Mouse (Mus musculus): Measurements from ENCODE around the gene Stx12.

Gene Stx12

DNA sequence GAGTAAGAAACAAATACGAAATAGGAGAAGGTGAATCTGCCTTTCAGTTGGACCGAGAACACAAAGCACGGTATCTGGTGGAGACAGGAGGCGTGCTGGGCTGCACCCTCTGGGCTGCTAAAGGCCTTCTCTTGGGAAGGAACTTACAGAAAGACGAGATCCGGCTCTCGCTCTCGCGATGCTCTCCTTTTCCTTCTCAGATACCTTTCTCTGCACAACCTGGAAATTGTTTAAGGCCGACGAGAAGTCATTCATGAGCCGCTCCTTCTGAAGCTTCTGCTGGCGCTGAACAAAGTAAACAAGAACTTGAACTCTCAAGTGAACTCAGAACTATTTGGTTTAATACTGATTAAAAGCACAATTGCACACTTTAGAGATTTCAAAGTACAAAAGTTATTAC, 21.3 kb downstream of the Stx12 start:
- DNase-seq, result no peak

DNA sequence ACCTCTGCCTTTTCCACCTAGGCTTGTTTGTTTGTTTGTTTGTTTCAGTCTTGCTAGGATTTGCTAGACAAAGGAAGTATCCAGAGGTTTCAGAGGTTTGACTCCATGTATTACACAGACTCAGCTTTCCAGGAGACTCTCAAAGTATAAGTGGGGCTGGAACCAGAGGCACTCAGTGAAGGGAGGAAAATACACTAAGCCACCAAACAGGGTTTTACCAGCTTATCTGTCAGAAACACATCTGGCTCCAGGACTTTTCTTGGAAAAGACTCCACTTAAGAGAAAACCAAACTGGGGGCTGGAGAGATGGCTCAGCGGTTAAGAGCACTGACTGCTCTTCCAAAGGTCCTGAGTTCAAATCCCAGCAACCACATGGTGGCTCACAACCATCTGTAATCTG, 23.4 kb downstream of the Stx12 start:
- no peak for DNase-seq

DNA sequence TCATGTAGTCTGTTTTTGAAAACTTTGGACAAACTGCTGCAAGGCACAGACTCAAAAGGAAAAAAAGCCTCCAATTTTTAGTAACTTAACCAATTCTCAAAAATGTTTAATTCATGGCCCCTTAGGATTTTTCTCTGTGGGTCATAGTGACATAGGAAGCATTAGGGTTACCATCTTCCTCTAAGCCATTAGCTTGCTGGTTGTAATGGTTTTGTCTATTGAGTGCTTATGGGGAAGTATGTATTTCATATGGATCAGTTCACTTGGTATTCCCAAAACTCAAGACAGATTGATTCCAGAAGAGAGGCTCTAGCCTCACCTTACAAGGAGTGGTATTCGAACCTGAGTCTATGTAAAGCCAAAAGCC, 40.6 kb downstream of the Stx12 start:
- DNase-seq, result no peak

DNA sequence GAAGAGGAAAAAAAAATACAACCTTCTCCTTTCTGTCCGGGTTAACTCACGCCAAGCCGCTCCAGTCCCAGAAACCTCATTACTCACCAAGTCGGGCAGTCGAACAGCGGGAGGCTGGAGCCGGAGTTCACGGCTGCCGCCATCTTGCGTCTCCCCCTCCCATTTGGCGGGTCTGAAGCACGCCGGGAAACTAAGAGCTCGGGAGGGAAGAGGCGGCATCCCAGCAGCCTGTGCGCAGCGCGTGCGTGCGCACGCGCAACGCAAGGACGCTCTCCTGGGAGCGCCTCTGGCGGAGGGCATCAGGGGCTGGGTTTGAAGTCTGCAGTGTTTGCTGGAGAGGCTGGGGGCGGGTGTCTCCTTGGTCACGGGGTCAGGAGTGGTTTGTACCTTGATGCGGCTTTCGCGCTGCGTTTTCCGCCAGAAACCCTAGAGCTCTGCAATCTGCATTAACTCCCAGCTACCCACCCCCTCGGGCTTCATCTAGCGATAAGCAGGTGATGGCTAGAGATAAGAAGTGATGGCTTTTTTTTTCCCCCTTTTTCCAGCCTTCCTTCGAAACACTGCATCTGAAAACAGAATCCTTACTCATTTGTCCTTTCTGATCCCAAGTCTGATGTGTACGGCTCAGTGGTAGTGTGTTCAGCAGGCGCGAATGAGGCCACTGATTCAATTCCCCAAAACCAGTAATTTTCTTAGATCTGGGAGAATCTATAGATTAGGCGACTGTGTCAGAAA, 41.2 kb downstream of the Stx12 start, which contains the start of gene Ppp1r8:
Gene Ppp1r8 (minus strand): TSS at position 200 of the 735 bp plus-strand sequence.
- peak; percentile 93 for DNase-seq

DNA sequence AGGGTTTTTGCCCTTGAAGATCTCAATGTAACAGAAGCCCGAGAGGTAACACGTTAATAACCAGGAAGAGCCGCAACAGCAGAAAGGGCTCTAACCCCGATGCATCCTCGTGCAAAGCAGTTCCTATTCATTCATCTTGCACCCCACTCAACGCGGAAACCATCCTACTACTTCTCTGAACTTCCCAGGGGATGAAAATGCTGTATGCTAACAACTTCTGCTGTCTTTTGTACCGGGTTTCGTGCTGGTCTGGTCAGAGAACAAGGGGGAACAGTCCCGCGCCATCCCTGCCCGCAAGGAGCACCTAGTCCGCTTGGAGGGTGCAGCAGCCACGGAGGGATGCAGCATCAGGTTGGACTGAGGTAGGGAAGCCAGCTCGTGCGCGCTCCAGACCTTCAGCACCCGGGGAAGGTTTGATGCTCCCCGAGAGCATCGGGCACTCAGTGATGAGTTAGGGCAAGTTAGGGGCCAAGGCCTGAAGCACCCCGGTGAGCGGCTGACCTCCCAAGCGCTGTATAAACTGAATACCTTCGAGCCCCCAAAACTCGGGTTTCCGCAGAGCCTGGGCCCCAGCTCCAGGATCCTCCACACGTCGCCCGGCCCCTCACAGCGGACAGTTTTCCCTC, 41.9 kb downstream of the Stx12 start:
- peak; percentile 41 for DNase-seq

DNA sequence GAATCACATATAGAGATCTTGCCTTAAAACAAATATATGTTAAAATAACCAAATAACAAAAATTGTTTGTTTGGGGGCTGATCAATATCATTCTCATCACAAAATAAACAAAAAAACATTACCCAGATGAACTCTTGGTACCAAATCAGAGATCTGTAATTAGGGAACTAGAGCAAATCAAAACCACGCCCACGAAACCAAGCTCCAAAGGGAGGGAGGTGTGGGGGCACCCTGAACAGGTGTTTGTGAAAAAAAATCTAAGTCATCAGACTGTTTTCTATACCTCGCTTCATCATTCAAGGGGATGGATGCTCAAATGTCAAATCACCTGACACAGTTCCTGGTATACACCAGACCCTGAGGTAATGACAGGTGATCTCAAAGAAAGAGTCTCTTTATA, 42.8 kb downstream of the Stx12 start:
- DNase-seq, result no peak

DNA sequence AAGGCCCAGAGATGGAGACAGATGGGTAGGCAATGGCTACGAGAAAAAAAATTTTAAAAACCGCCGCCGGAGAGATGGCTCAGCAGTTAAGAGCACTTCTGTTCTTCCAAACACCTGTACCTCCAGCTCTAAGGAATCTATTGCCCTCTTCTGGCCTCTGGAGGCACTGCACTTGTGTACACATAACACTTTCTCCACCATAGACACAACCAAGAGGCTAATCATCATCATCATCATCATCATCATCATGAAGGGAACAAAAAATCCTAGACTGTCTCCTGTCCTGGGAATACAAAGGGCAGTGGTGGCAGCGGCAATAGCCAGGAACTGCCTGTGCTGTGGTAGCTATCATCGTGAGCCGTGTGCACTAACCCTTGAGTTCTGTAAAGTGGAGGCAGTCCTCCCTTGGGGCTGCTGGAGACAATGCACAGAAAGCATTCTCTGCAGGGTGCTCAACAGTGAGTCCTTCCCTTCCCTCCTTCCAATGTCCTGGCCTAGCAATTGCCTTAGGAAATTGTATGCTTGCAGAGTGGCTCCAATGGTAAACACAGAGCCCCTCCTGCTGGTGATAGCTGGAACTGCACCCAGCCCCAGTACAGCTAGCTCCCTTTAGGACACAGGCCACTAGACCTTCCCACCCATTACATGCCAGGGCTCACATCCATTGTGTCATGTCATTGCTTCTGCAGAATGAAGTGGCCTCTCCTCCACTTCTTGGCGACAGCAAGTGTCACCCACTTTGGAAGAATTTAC, 60.5 kb downstream of the Stx12 start:
- DNase-seq, result no peak

DNA sequence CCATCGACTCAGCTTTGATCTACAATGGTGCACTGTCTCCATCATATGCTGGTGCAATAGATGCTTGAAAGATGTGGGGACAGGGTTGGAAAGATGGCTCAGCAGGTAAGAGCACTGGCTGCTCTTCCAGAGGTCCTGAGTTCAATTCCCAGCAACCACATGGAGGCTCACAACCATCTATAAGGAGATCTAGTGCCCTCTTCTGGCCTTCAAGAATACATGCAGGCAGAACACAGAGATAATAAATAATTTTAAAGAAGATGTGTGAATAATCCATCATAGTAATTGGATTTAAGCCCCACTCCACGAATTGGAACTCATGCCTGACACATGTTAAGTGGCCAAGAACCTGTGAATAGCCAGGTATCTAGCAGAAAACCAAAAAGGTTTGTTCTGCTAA, 65.9 kb downstream of the Stx12 start:
- DNase-seq, result no peak

DNA sequence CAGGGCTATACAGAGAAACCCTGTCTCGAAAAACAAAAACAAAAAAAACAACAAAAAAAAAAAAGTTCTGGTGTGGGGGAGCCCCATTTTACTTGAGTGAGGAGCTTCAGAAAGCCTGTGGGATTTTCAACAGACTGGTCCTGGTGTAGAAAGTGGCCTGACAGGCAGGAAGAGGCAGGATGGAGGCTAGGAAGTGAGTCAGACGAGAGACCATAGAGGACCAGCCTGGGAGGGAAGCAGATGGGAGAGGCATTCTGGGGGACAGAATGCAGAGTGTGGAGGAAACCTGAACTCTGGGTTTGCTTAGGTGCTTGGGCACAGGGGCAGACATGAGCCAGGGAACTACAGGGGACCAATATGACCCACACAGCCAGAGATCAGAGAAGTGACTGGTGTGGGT, 67.5 kb downstream of the Stx12 start:
- no peak for DNase-seq

DNA sequence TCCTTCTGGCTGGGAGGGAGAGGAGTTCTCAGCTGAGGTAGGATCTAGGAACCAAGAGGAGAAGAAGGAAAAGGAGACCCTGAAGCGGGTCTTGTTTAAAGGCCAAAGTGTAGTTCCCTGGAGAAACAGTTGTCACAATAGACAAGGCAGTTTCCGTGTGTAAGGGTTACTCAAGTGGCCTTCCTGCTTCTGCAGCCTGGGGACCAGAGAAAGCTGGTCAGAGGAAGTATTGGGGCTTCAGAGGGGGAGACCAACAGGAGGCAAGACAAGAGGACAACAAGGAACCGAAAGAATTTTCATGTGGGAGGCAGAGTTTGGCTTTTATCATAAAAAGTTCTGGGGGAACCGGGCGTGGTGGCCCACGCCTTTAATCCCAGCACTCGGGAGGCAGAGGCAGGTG, 67.9 kb downstream of the Stx12 start:
- DNase-seq, result no peak

DNA sequence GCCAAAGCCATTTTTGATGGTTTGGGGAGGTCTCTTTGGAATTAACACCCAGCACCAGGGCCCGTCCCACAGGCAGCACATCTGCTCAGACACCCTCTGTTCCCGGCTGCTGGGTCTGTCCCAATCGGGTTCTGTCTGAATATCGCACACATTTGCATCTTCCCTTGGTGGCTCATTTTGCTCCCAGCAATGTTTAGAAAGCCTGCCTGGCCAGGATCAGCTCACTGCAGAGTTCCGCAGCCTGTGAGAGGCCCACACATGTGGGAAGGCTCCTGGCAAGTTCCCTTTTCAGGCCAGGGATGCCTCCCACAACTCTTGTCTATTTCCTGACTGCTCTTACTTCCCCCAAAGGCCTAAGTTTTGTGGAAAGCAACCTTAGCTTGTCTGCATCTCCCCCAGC, 74.7 kb downstream of the Stx12 start:
- no peak for DNase-seq

DNA sequence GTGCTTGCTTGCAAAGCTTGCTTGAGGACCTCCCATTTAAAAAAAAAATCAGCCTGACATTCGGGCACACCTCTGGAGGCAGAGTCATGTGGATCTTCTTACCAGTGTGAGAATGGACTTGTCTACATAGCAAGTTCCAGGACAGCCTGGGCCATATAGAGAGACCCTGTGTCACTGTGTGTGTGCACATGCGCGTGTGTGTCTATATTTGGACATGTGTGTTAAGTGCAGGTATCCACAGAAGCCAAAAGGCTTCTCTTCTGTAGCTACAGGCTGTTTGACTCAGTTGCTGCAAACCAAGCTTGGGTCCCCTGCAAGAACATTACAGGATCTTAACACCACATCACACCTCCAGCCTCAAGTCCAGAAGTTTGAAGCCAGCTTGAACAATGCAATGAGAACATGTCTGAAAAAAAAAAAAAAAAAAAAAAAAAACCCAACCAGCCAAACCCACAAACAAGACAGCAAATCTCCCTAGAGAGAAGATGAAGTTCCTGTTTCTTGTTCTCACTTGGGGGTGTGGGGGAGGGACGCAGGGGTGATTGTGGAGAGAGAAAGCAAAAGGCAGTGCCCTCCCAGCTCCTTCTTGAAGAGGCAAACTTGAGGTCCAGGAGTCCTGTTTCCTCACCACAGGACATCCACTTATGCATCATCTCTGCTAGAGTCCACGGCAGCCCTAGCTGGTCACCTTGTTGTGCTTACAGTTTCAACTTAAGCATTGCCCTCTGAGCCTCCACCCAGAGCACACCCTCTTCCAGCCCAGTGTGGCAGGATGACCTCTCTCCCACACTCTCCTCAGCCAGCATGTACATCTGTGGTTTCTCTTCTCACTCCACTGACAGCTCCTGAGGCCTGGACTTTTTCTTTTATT, 76.3 kb downstream of the Stx12 start:
- no peak for DNase-seq

DNA sequence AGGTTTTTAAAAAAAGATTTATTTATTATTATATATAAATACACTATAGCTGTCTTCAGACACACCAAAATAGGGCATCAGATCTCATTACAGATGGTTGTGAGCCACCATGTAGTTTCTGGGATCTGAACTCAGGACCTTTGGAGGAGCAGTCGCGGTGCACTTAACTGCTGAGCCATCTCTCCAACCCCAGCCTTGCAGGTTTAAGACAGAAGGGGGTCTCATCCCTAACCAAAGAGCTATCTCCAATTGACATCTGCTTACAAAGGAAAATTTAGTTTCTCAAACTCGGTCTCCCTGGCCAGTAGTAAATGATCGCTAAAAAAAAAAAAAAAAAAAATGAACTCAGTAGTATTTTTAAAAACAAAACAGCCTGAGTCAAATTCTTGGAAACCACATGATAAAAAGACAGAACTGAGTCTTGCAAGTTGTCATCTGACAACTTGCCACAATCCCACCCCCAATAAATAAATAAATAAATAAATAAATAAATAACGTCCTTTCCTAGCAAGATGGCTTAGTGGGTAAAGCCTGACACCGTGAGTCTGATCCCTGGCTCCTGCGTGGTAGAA, 77.6 kb downstream of the Stx12 start:
- DNase-seq, result no peak

DNA sequence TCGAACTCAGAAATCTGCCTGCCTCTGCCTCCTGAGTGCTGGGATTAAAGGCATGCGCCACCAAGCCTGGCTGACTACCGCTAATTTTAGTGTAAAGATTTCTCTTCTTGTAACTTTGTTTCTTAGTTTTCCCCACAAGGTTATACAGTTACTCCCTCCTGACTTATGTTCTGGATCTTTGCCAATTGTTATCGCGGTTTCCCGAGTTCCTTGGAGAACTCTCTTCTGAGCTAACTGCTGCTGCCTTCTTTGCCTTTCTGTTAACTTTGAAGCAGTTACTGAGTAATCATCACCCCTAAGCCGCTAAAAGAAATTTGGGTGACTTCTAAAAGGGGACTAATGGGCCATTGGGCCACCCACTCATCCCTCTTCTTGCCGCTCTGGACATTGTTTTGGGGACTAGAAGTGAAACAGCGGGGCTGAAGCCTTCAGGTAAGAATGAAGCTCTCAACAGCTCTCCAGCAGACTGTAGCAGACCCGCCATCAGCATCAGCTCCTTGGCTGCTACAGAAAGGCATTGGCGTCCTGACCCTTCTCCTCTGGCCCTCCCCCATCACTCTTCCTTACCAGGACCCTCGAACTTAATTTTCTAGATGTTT, 78.6 kb downstream of the Stx12 start:
- no peak for DNase-seq

DNA sequence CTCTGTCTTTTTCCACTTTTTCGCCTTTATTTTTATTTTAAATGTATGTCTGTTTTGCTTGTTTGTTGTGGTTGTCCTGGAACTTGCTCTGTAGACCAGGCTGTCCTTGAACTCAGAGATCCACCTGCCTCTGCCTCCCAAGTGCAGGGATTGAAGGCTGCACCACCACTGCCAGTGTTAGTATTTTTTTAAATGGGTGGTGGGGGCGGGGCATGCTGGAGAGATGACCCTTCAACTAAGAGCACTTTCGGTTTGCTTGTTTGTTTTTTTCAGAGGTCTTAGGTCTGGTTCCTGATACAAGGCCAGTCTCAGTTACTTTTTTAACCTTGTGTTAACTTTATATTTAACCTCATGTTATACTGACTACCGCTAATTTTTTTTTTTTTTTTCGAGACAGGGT, 79.2 kb downstream of the Stx12 start:
- DNase-seq, result no peak

DNA sequence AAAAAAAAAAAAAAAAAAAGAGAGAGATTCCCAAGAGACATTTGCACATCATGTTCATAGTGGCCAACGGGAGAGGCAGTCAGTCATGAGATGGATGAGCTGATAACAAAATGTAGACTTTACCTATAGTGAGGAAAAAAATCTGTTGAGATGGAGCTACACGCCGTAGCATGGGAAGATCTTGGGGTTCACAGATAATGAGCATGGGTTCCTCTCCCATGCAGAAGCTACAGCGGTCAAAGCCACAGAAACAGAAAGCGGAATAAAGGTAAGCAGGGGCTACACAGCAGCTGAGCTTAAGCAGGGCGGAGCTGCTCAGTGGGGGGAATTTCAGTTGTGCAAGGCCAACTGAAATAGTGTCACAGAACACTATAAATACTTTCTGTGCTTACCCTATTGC, 80.0 kb downstream of the Stx12 start:
- no peak for DNase-seq

DNA sequence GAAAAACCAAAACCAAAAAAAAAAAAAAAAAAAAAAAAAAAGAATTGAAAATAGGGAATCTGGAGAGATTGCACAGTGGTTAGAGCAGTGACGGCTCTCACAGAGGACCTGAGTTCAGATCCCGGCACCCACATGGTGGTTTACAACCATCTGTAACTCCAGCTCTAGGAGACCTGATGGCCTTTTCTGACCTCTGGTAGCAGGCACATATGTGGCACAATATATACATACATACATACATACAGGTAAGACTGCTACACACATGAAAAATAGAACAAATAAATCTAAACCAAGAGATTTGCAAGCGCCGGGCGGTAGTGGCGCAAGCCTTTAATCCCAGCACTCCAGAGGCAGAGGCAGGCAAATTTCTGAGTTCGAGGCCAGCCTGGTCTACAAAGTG, 80.4 kb downstream of the Stx12 start:
- DNase-seq, result no peak
